Mouse (Mus musculus): ENCODE results near the gene Syk. TPM values are rescaled to one million over a fixed set of nuclear protein-coding genes. Genes with fewer than 3 reads are reported as not detected.

Syk gene
- polyA plus RNA-seq, 1 experiment from 2014 or later: 8.8 TPM

DNA sequence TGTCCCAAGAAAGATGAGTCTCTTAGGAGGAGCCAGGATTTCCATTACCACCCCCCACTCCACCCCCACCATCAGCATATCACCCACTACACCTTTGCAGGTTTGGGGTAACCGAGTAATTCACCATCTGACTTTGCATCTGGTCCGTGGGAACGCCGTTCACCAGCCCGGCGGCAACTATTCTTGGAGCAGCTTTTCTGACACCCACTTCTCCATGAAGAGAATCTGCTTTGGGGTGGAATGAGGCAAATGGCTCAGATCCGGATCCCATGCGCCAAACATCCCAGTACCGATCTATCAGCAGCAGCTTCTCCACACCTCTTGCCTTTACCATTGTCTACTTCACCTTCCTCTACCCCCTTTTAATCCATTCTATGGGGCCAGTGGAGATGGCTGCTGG lies 12.7 kb upstream of the Syk start:
- Histone ChIP-seq H3K4me2 (no peak overlapping the region), H3K4me1 (replicated peaks) (peaks cover 6% of the 10 kb centered on the region), H3K27me3 (replicated peaks) (no peaks in the 10 kb centered on the region), H3K36me3 (no peaks in the 10 kb centered on the region), H3K4me3 (no peak overlapping the region), H3K27ac (ENCODE audit: poor library complexity, severe bottlenecking) (no peak overlapping the region), H3K9ac (no peak overlapping the region), H3K9me3 (replicated peaks) (no peaks in the 10 kb centered on the region)
- ATAC-seq (ENCODE audit: insufficient number of reproducible peaks, low FRiP score): no peak
- 85% methylated on average over 9 of the region's 9 CpGs for WGBS

DNA sequence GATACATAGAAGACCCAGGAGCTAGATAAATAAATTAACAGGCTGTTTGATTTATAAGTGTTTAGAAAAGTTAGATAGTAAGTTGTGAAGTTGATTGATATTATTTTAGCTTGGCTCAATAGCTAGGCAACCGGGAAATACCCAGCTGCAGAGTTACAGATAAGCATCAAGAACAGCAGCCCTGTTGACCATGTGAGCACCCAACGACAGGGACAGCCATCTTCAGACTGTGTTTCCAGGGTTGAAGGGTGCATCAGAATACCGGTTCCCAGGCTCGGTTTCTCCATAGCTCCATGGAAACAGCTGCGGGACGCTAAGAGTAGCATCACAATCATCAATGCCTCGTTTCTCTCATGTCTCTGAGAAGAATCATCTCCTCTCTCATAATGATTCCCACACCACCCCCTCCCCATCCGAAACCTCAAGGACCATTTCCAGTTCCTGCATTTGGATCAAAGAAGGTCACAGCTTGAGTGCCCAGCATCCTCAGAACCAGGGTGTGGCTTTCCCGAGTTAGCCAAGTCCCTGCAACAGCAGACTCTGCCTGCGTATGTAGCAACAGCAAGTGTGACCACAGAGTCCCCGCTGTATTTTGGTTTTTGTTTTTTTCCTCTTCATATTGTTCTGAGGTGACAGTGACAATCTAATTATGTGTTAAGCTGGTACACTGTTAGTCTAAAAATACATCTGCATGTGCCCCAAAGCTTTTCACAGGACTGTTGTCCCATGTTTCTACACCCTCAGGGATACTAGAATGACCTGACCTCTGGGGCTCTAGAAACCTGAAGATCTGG lies 11.2 kb upstream of the Syk start:
- H3K27me3 ChIP-seq (replicated peaks): no peaks in the 10 kb centered on the region
- no peak overlapping the region for H3K4me2 ChIP-seq
- no peak overlapping the region for H3K9ac ChIP-seq
- no peaks in the 10 kb centered on the region for H3K36me3 ChIP-seq
- ATAC-seq (ENCODE audit: insufficient number of reproducible peaks, low FRiP score): no peak
- WGBS: 72% methylated on average over 11 of the region's 11 CpGs
- peaks cover 21% of the 10 kb centered on the region for H3K4me1 ChIP-seq (replicated peaks)
- no peak overlapping the region for H3K4me3 ChIP-seq
- H3K27ac ChIP-seq (ENCODE audit: poor library complexity, severe bottlenecking): no peak overlapping the region
- no peaks in the 10 kb centered on the region for H3K9me3 ChIP-seq (replicated peaks)

DNA sequence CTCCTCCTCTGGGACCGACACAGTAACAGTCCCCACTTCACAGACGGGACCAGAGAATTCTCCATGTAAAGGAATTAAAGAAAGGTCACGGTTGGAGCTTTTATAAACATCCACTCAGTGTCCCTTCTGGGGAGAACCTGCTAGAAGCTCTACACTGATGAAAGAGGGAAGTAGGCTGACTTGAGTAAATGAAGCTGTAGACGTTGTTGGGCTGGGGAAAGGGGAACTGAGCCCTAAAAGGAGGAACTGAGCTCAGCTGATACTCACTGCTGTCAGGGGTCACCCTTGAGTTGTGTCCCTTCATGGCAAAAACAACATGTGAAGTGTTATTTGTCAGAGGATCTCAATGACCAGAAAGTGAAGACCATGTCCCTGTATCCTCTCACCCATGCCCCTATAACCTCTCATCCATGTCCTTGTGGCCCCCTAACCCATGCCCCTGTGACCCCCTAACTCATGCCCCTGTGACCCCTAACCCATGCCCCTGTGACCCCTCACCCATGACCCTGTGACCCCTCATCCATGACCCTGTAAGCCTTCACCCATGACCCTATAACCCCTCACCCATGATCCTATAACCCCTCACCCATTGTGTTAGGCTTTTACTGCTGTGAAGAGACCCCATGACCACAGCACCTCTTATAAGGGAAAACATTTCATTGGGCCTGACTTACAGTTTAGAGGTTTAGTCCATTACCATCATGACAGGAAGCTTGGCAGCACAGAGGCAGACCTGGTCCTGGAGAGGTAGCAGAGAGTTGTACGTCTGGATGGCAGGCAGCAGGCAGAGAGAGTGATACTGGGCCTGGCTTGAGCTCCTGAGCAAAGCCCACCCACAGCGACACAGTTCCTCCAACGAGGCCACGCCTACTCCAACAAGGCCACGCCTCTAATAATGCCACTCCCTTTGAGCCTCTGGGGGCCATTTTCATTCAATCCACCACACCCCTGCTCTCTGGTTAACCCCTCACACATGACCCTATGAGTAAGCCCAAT lies 10.2 kb upstream of the Syk start:
- H3K9ac ChIP-seq: no peak overlapping the region
- no peak overlapping the region for H3K4me3 ChIP-seq
- WGBS: 67% methylated on average over 9 of the region's 9 CpGs
- H3K4me1 ChIP-seq (replicated peaks): peaks cover 30% of the 10 kb centered on the region
- no peaks in the 10 kb centered on the region for H3K9me3 ChIP-seq (replicated peaks)
- no peaks in the 10 kb centered on the region for H3K36me3 ChIP-seq
- H3K27ac ChIP-seq (ENCODE audit: poor library complexity, severe bottlenecking): no peak overlapping the region
- H3K27me3 ChIP-seq (replicated peaks): no peaks in the 10 kb centered on the region
- no peak overlapping the region for H3K4me2 ChIP-seq
- ATAC-seq (ENCODE audit: insufficient number of reproducible peaks, low FRiP score): no peak

DNA sequence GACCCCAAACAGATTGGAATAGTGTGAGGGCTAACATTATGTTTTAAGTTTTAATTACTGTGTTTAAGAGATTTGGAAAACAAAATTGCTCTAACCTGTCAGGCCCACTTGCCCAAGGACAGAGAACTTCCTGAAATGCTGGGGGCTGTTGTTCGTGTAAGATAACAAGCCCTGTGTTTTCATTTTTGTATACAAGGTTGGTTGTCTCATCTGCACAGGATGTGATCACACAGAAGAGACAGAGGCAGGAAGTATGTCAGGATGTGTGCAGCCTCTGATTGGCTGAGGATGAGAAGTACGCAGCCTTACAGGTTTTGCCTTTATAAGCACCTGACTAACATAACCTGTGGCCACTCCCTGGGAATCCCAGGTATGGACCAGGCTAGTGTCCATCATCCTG lies 8.7 kb upstream of the Syk start:
- peaks cover 39% of the 10 kb centered on the region for H3K4me1 ChIP-seq (replicated peaks)
- H3K36me3 ChIP-seq: no peaks in the 10 kb centered on the region
- no peak overlapping the region for H3K27ac ChIP-seq (ENCODE audit: poor library complexity, severe bottlenecking)
- H3K9ac ChIP-seq: no peak overlapping the region
- no peak overlapping the region for H3K4me2 ChIP-seq
- H3K9me3 ChIP-seq (replicated peaks): no peaks in the 10 kb centered on the region
- H3K27me3 ChIP-seq (replicated peaks): no peaks in the 10 kb centered on the region
- 63% methylated on average over 2 of the region's 2 CpGs for WGBS
- no peak overlapping the region for H3K4me3 ChIP-seq
- ATAC-seq (ENCODE audit: insufficient number of reproducible peaks, low FRiP score): no peak

DNA sequence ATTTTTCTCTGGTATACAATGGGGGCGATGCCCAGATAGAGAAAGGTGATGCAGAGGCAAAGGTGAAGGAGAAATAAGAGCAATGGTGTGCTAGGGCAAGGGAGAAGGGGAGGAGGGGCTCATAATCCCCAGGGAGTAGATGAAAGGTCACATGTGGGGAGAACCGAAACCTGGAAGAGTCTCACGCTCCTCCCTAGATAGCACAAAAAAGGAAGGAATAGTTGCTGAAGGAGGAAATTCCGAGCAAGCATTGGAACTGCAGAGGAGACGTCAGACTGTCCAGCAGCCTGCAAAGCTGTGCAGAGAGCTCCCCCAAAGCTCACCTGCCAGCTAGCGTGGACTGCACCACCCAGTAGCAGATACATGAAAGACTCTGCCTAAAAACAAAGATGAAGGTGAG lies 7.5 kb upstream of the Syk start:
- Histone ChIP-seq H3K27ac (ENCODE audit: poor library complexity, severe bottlenecking) (no peak overlapping the region), H3K9me3 (replicated peaks) (no peaks in the 10 kb centered on the region), H3K27me3 (replicated peaks) (no peaks in the 10 kb centered on the region), H3K36me3 (no peaks in the 10 kb centered on the region), H3K4me2 (no peak overlapping the region), H3K4me1 (replicated peaks) (peaks cover 39% of the 10 kb centered on the region), H3K9ac (no peak overlapping the region; the same call in 1 of the 2 replicates), H3K4me3 (no peak overlapping the region)
- ATAC-seq (ENCODE audit: insufficient number of reproducible peaks, low FRiP score): no peak
- 70% methylated on average over 6 of the region's 6 CpGs for WGBS

DNA sequence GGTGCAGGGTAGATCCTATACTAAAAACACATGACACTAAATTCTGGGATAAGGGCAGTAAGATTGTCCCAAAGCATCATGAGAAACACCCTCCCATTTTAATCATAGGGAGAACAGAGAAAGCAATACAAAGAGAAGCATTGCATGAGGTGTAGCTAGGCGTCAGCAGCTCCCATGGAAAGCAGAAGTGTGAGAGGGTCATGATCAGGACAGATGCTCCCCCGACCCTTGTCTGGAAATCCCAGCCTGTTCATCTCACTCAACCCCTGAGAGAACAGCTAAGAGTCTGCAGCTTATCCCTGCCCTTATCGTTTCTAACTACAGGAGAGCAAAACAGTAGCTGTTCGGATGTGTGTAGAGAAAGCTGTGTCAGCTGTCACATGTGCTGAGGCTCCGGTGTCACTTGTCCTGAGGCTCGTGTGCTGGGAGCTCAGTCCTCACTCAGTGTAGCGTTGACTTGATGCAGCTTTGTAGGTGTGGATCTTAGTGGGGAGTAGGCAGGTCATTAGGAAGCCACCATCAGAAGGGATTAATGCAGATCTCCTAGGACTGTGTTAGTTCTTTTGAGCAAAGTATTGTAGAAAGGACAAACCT lies 6.9 kb upstream of the Syk start:
- ATAC-seq (ENCODE audit: insufficient number of reproducible peaks, low FRiP score): no peak
- no peaks in the 10 kb centered on the region for H3K36me3 ChIP-seq
- peak overlapping the region; percentile 87; the same call in 1 of the 2 replicates for H3K27ac ChIP-seq (ENCODE audit: poor library complexity, severe bottlenecking)

DNA sequence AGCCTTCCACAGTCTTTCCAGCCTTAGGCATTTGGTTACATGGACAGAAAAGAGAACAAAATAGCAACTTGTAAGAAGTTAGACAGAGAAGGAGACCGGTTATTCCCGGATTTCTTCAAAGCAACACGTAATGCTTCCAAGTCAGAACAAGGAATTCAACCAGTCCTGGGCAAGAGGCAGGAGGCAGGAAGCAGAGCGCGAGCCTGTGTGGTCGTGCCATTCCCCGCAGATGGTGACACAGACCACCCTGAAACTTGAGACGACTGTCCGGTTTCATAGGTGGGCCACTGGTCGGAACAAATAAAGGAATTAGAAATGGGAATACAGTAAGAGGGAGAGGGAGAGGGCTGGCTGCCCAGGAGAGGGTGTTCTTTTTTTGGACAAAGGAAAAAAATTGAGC lies 6.1 kb upstream of the Syk start:
- H3K4me1 ChIP-seq (replicated peaks): peaks cover 39% of the 10 kb centered on the region
- H3K4me3 ChIP-seq: no peak overlapping the region

More for the DNA sequence above, 6.9 kb upstream of the Syk start:
- Histone ChIP-seq H3K4me3 (no peak overlapping the region), H3K27me3 (replicated peaks) (no peaks in the 10 kb centered on the region), H3K9ac (peak overlapping the region; percentile 3; the same call in 1 of the 2 replicates), H3K4me1 (replicated peaks) (peaks cover 39% of the 10 kb centered on the region), H3K4me2 (no peak overlapping the region; the same call in 1 of the 2 replicates), H3K9me3 (replicated peaks) (0 out of 2 replicates have a peak, but pooled peaks cover 2% of the 10 kb centered on the region)
- 26% methylated on average over 7 of the region's 7 CpGs for WGBS

DNA sequence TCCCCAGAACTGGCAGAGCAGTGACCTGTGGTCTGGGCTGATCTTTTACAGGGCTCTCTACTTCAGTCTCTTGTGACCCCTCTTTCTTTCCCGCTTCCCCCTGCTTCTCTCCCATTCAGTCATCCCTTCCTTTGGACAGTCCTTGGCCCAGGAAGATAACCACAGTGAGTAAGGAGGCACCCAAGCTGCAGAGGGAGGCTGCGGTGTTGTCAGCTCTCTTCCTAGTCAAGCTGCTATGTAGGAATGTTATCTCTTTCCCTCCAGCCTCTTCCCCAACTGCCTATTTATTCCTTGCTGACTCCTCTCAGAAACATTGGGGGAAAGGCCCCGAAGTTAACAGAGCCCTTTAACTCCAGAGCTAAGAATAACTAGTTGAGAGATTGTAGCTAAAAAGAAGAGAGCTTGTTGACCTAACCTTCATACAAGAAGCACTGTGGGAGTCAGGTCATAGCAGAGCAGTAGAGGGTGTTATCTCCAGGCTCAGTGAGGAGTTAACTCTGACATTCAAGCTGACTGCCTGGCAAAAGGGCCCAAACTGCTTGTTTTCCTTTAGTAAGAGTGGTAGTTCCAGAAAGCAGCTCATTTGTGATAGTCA lies 5.5 kb upstream of the Syk start:
- H3K27me3 ChIP-seq (replicated peaks): no peaks in the 10 kb centered on the region
- H3K36me3 ChIP-seq: no peaks in the 10 kb centered on the region
- no peak; the same call in 1 of the 2 replicates for ATAC-seq (ENCODE audit: insufficient number of reproducible peaks, low FRiP score)
- H3K4me3 ChIP-seq: no peak overlapping the region
- 11% methylated on average over 3 of the region's 3 CpGs for WGBS
- H3K4me2 ChIP-seq: peak overlapping the region; percentile 24
- H3K27ac ChIP-seq (ENCODE audit: poor library complexity, severe bottlenecking): peak overlapping the region; percentile 87
- no peak overlapping the region; the same call in 1 of the 2 replicates for H3K9ac ChIP-seq
- peaks cover 35% of the 10 kb centered on the region for H3K4me1 ChIP-seq (replicated peaks)
- 0 out of 2 replicates have a peak, but pooled peaks cover 4% of the 10 kb centered on the region for H3K9me3 ChIP-seq (replicated peaks)

More for the DNA sequence above, 6.1 kb upstream of the Syk start:
- peak overlapping the region; percentile 87 for H3K27ac ChIP-seq (ENCODE audit: poor library complexity, severe bottlenecking)
- no peak overlapping the region for H3K9ac ChIP-seq
- no peaks in the 10 kb centered on the region for H3K36me3 ChIP-seq
- no peak for ATAC-seq (ENCODE audit: insufficient number of reproducible peaks, low FRiP score)
- 0 out of 2 replicates have a peak, but pooled peaks cover 4% of the 10 kb centered on the region for H3K9me3 ChIP-seq (replicated peaks)
- peak overlapping the region; percentile 24 for H3K4me2 ChIP-seq
- H3K27me3 ChIP-seq (replicated peaks): no peaks in the 10 kb centered on the region
- 32% methylated on average over 10 of the region's 10 CpGs for WGBS

DNA sequence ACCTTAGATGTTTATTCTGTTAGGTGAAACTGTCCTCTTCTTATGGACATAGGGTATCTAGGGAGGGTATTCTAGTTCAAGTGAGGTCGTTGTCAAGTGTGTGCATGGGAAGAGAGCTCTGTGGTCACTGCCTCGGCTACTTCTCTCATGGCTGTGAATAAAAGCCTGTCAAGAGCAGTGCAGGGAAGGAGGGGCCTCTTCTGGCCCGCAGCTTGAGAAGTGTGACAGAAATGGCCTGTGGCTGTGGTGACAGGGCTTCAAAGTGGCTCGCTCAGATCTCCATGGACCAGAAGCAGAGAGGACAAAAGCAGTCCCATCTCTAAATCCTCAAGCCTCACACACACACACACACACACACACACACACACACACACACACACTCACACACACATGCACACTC lies 5.0 kb upstream of the Syk start:
- Histone ChIP-seq H3K9ac (no peak overlapping the region; the same call in 1 of the 2 replicates), H3K9me3 (replicated peaks) (0 out of 2 replicates have a peak, but pooled peaks cover 4% of the 10 kb centered on the region), H3K27me3 (replicated peaks) (no peaks in the 10 kb centered on the region), H3K4me3 (no peak overlapping the region), H3K4me2 (peak overlapping the region; percentile 24), H3K27ac (ENCODE audit: poor library complexity, severe bottlenecking) (peak overlapping the region; percentile 87), H3K4me1 (replicated peaks) (peaks cover 35% of the 10 kb centered on the region), H3K36me3 (no peaks in the 10 kb centered on the region)
- 7% methylated on average over 4 of the region's 4 CpGs for WGBS
- peak; percentile 68 for ATAC-seq (ENCODE audit: insufficient number of reproducible peaks, low FRiP score)

DNA sequence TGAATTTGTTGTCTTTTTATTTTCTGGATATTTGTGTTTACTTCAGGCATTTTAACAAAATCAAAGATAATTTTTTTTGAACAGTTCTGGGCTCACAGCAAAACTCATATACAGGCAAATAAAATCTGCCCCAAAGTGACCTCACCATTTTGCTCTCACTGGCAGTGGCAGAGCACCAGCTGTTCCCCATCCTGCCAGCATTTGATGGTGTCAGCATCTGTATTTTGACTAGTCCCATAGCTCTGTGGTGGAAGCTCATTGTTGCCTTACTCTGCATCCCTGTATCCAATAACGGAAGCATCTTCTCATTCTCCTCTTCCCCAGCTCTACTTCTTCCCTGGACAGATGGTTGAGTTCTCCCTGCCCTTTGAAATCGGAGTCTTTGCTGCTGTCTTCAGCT lies 4.2 kb upstream of the Syk start:
- peaks cover 35% of the 10 kb centered on the region for H3K4me1 ChIP-seq (replicated peaks)
- WGBS: 60% methylated on average over 2 of the region's 2 CpGs
- H3K36me3 ChIP-seq: no peaks in the 10 kb centered on the region
- 0 out of 2 replicates have a peak, but pooled peaks cover 4% of the 10 kb centered on the region for H3K9me3 ChIP-seq (replicated peaks)
- no peak overlapping the region for H3K4me3 ChIP-seq
- H3K4me2 ChIP-seq: no peak overlapping the region
- no peak overlapping the region for H3K9ac ChIP-seq
- no peaks in the 10 kb centered on the region for H3K27me3 ChIP-seq (replicated peaks)
- ATAC-seq (ENCODE audit: insufficient number of reproducible peaks, low FRiP score): no peak
- no peak overlapping the region; the same call in 1 of the 2 replicates for H3K27ac ChIP-seq (ENCODE audit: poor library complexity, severe bottlenecking)

Measured in heart, embryonic 12.5 days (tissue).